Mouse (Mus musculus) neural tube, embryonic 12.5 days (tissue): ENCODE results near the gene Dchs1. TPM values are rescaled to one million over a fixed set of nuclear protein-coding genes. Genes with fewer than 3 reads are reported as not detected.
"Not testable (repeated sequence)": the region's sequence is repeated elsewhere in the genome, so short reads cannot be mapped to it uniquely, and the experiment has no call there.

Experiments
- ATAC-seq: fragments of 200-750 bp; cut with Nextera tagmentation; 2 replicates; pipeline ENCODE4 v1.8.0; 2017; ENCODE audit warnings: low read depth, mild to moderate bottlenecking, moderate TSS enrichment, moderate library complexity; ENCODE audit not compliant: low FRiP score
- H3K27ac ChIP-seq: fragments of 300-500 bp; sonication (generic); 2 replicates; pipeline ENCODE4 v1.5.1; 2016
- H3K27me3 ChIP-seq: fragments of 300-500 bp; sonication (generic); replicated peaks from 2 replicates; pipeline ENCODE4 v1.6.1; 2016; ENCODE audit warnings: mild to moderate bottlenecking
- H3K36me3 ChIP-seq: fragments of 300-500 bp; sonication (generic); 2 replicates; pipeline ENCODE4 v1.6.1; 2016; ENCODE audit warnings: mild to moderate bottlenecking
- H3K4me1 ChIP-seq: fragments of 300-500 bp; sonication (generic); 2 replicates; pipeline ENCODE4 v1.6.1; 2016
- H3K4me2 ChIP-seq: fragments of 300-500 bp; sonication (generic); replicated peaks from 2 replicates; pipeline ENCODE4 v1.6.1; 2016; ENCODE audit warnings: mild to moderate bottlenecking
- H3K4me3 ChIP-seq: fragments of 300-500 bp; sonication (generic); 2 replicates; pipeline ENCODE4 v1.5.1; 2016
- H3K9ac ChIP-seq: fragments of 300-500 bp; sonication (generic); 2 replicates; pipeline ENCODE4 v1.6.1; 2016; ENCODE audit warnings: mild to moderate bottlenecking
- H3K9me3 ChIP-seq: fragments of 300-500 bp; sonication (generic); 2 replicates; pipeline ENCODE4 v1.6.1; 2016; ENCODE audit warnings: mild to moderate bottlenecking
- WGBS: fragments of 180-500 bp; shearing (Covaris S2); methylation state at CpG from one replicate; pipeline ENCODE4 v1.1.7; 2016; 5-methylcytosine and 5-hydroxymethylcytosine counted together
- polyA plus RNA-seq: library from polyadenylated mRNA; unstranded; fragments of >200 nt; fragmentation: Nextera tagmentation; extraction: Ambion mirVana; gene quantifications from 2 replicates; pipeline ENCODE4 v1.2.1, GENCODE M21; 2016

Dchs1 gene
- polyA plus RNA-seq, 1 experiment from 2014 or later, result 20.4 TPM

GRCm38 (mm10) chr7:105737648-105738047 lies 49.8 kb downstream of the Dchs1 start:
- ATAC-seq, result no peak
- WGBS, result 33% methylated on average over 3 of the region's 3 CpGs
- no peak overlapping the region for H3K27ac ChIP-seq
- peak overlapping the region; percentile 87 for H3K4me2 ChIP-seq
- no peaks in the 10 kb centered on the region for H3K27me3 ChIP-seq
- peak overlapping the region; percentile 82 for H3K4me3 ChIP-seq
- peak overlapping the region; percentile 44; the same call in 1 of the 2 replicates for H3K9ac ChIP-seq
- peaks cover 16% of the 10 kb centered on the region for H3K4me1 ChIP-seq
- H3K9me3 ChIP-seq, result no peaks in the 10 kb centered on the region
- H3K36me3 ChIP-seq, result peaks cover 52% of the 10 kb centered on the region

- peak within 1 kb of the TSS; percentile 50 for H3K27ac ChIP-seq
- H3K4me1 ChIP-seq, result peaks cover 16% of the 10 kb centered on the region
- peaks cover 52% of the 10 kb centered on the region for H3K36me3 ChIP-seq
- H3K4me2 ChIP-seq, result peak within 1 kb of the TSS; percentile 87
- no peaks in the 10 kb centered on the region for H3K9me3 ChIP-seq
- WGBS, result under 1% methylated on average over 30 of the region's 30 CpGs
- H3K9ac ChIP-seq, result peak within 1 kb of the TSS; percentile 70
- H3K27me3 ChIP-seq, result no peaks in the 10 kb centered on the region
- peak; percentile 56; the same call in 1 of the 2 replicates for ATAC-seq
- peak within 1 kb of the TSS; percentile 82 for H3K4me3 ChIP-seq
Observed at GRCm38 (mm10) chr7:105736911-105737521, 50.4 kb downstream of the Dchs1 start, which contains the start of gene Rrp8. Rrp8 (minus strand) TSS chr7:105737385.

- H3K27me3 ChIP-seq, result no peaks in the 10 kb centered on the region
- peak within 1 kb of the TSS; percentile 50 for H3K27ac ChIP-seq
- no peaks in the 10 kb centered on the region for H3K9me3 ChIP-seq
- H3K4me3 ChIP-seq, result peak within 1 kb of the TSS; percentile 82
- WGBS, result under 1% methylated on average over 60 of the region's 62 CpGs
- H3K36me3 ChIP-seq, result peaks cover 52% of the 10 kb centered on the region
- H3K4me1 ChIP-seq, result peaks cover 16% of the 10 kb centered on the region
- ATAC-seq, result peak; percentile 97
- H3K9ac ChIP-seq, result peak within 1 kb of the TSS; percentile 70
- peak within 1 kb of the TSS; percentile 87 for H3K4me2 ChIP-seq
Observed at GRCm38 (mm10) chr7:105736264-105736901, 51.1 kb downstream of the Dchs1 start, which contains the start of gene Ilk. Ilk (plus strand) TSS chr7:105736592.

- H3K9ac ChIP-seq, result peak overlapping the region; percentile 70
- WGBS, result 59% methylated on average over 4 of the region's 4 CpGs
- ATAC-seq, H3K27me3 ChIP-seq, H3K9me3 ChIP-seq, H3K27ac ChIP-seq: not testable (repeated sequence)
- peaks cover 16% of the 10 kb centered on the region for H3K4me1 ChIP-seq
- peak overlapping the region; percentile 82 for H3K4me3 ChIP-seq
- H3K4me2 ChIP-seq, result peak overlapping the region; percentile 87
- peaks cover 52% of the 10 kb centered on the region for H3K36me3 ChIP-seq
Observed at GRCm38 (mm10) chr7:105735464-105735863, 52.0 kb downstream of the Dchs1 start.

- peaks cover 49% of the 10 kb centered on the region for H3K36me3 ChIP-seq
- H3K27me3 ChIP-seq, result no peaks in the 10 kb centered on the region
- no peak overlapping the region for H3K4me3 ChIP-seq
- H3K4me1 ChIP-seq, result peaks cover 16% of the 10 kb centered on the region
- no peak overlapping the region; the same call in 1 of the 2 replicates for H3K4me2 ChIP-seq
- no peak for ATAC-seq
- WGBS, result 90% methylated on average over 8 of the region's 8 CpGs
- no peak overlapping the region for H3K27ac ChIP-seq
- no peak overlapping the region for H3K9ac ChIP-seq
- H3K9me3 ChIP-seq, result no peaks in the 10 kb centered on the region
Observed at GRCm38 (mm10) chr7:105734826-105735225, 52.6 kb downstream of the Dchs1 start.

GRCm38 (mm10) chr7:105733836-105734235 lies 53.6 kb downstream of the Dchs1 start:
- Histone ChIP-seq H3K9me3 (no peaks in the 10 kb centered on the region), H3K4me1 (peaks cover 14% of the 10 kb centered on the region), H3K27ac (no peak overlapping the region), H3K4me3 (no peak overlapping the region), H3K4me2 (no peak overlapping the region), H3K27me3 (no peaks in the 10 kb centered on the region), H3K9ac (0 out of 2 replicates have a peak overlapping the region, but pooled peaks have one; percentile 13), H3K36me3 (peaks cover 46% of the 10 kb centered on the region)
- 96% methylated on average over 11 of the region's 11 CpGs for WGBS
- ATAC-seq, result no peak

- Histone ChIP-seq H3K9ac (no peak overlapping the region), H3K27me3 (no peaks in the 10 kb centered on the region), H3K36me3 (peaks cover 37% of the 10 kb centered on the region), H3K4me3 (no peak overlapping the region), H3K4me2 (no peak overlapping the region), H3K9me3 (no peaks in the 10 kb centered on the region), H3K27ac (no peak overlapping the region), H3K4me1 (no peaks in the 10 kb centered on the region)
- ATAC-seq, result no peak
- 66% methylated on average over 6 of the region's 6 CpGs for WGBS
Observed at GRCm38 (mm10) chr7:105728701-105729428, 58.6 kb downstream of the Dchs1 start.

- no peaks in the 10 kb centered on the region for H3K27me3 ChIP-seq
- no peak overlapping the region for H3K4me3 ChIP-seq
- H3K27ac ChIP-seq, result no peak overlapping the region
- H3K36me3 ChIP-seq, result peaks cover 17% of the 10 kb centered on the region
- ATAC-seq, result no peak
- no peaks in the 10 kb centered on the region for H3K4me1 ChIP-seq
- no peak overlapping the region for H3K9ac ChIP-seq
- H3K9me3 ChIP-seq, result no peaks in the 10 kb centered on the region
- WGBS, result 90% methylated on average over 4 of the region's 4 CpGs
- H3K4me2 ChIP-seq, result no peak overlapping the region
Observed at GRCm38 (mm10) chr7:105726980-105727325, 60.5 kb downstream of the Dchs1 start.

- no peaks in the 10 kb centered on the region for H3K9me3 ChIP-seq
- H3K9ac ChIP-seq, result no peak overlapping the region
- H3K4me2 ChIP-seq, result no peak overlapping the region
- ATAC-seq, result peak; percentile 77
- no peaks in the 10 kb centered on the region for H3K4me1 ChIP-seq
- H3K4me3 ChIP-seq, result no peak overlapping the region
- WGBS, result 82% methylated on average over 4 of the region's 4 CpGs
- H3K36me3 ChIP-seq, result peaks cover 11% of the 10 kb centered on the region
- no peaks in the 10 kb centered on the region for H3K27me3 ChIP-seq
- H3K27ac ChIP-seq, result no peak overlapping the region
Observed at GRCm38 (mm10) chr7:105726144-105726979, 61.1 kb downstream of the Dchs1 start.

GRCm38 (mm10) chr7:105721916-105722315 lies 65.5 kb downstream of the Dchs1 start:
- Histone ChIP-seq H3K9ac (no peak overlapping the region), H3K9me3 (no peaks in the 10 kb centered on the region), H3K4me3 (no peak overlapping the region), H3K36me3 (no peaks in the 10 kb centered on the region), H3K27ac (no peak overlapping the region), H3K27me3 (no peaks in the 10 kb centered on the region), H3K4me1 (no peaks in the 10 kb centered on the region), H3K4me2 (no peak overlapping the region)
- ATAC-seq, result no peak
- WGBS, result 66% methylated on average over 2 of the region's 2 CpGs

- Histone ChIP-seq H3K4me1 (no peaks in the 10 kb centered on the region), H3K9ac (no peak overlapping the region), H3K9me3 (no peaks in the 10 kb centered on the region), H3K27ac (no peak overlapping the region), H3K27me3 (no peaks in the 10 kb centered on the region), H3K4me3 (no peak overlapping the region), H3K4me2 (no peak overlapping the region), H3K36me3 (no peaks in the 10 kb centered on the region)
- WGBS, result 58% methylated on average over 3 of the region's 3 CpGs
- no peak for ATAC-seq
Observed at GRCm38 (mm10) chr7:105715366-105715765, 72.1 kb downstream of the Dchs1 start.
